Mouse (Mus musculus): Measurements from ENCODE around the gene Asic2.

GRCm38 (mm10) chr11:81714801-81715200, 253.5 kb downstream of the Asic2 start:
- TF ChIP-seq TAL1 (IDR thresholded peaks at IDR 0.05; ENCODE audit: low read length) = no peak
- no peak for TF ChIP-seq GATA1 (IDR thresholded peaks at IDR 0.05; ENCODE audit: low read length)
